Mouse (Mus musculus) liver, embryonic 14.5 days (tissue): ENCODE results near the gene St3gal6. TPM values are rescaled to one million over a fixed set of nuclear protein-coding genes. Genes with fewer than 3 reads are reported as not detected.

Source experiments
- ATAC-seq: fragments of 200-750 bp; cut with Nextera tagmentation; 2 replicates; pipeline ENCODE4 v1.8.0; 2017; ENCODE audit warnings: moderate number of reproducible peaks, mild to moderate bottlenecking, moderate library complexity; ENCODE audit not compliant: insufficient read depth
- DNase-seq, 3 experiments: peaks; one replicate each; pipeline ENCODE4 v3.0.0-alpha.2; 2012 to 2013; ENCODE audit warnings: low read depth in 3 of 3, low spot score in 3 of 3
- H3K27ac ChIP-seq: fragments of 300-500 bp; sonication (generic); 2 replicates; pipeline ENCODE4 v1.5.1; 2014; ENCODE audit warnings: moderate library complexity, mild to moderate bottlenecking, control low read depth, inconsistent platforms
- H3K27me3 ChIP-seq: fragments of 300-500 bp; sonication (generic); 2 replicates; pipeline ENCODE4 v1.6.1; 2014; ENCODE audit warnings: mild to moderate bottlenecking, low read length, moderate library complexity; ENCODE audit not compliant: control insufficient read depth, insufficient read depth
- H3K36me3 ChIP-seq: fragments of 300-500 bp; sonication (generic); replicated peaks from 2 replicates; pipeline ENCODE4 v1.6.1; 2014; ENCODE audit warnings: low read depth; ENCODE audit not compliant: control insufficient read depth, insufficient read depth
- H3K4me1 ChIP-seq, 2 experiments: fragments of 200-500 bp in 1 of 2; fragments of 300-500 bp in 1 of 2; sonication (generic) in 1 of 2; replicated peaks; 2 replicates each; pipeline ENCODE4 v1.6.1; 2012 to 2014; ENCODE audit warnings: antibody characterized with exemption in 1 of 2, inconsistent platforms in 1 of 2, low read length in 1 of 2; ENCODE audit not compliant: control insufficient read depth in 2 of 2, insufficient read depth in 2 of 2
- H3K4me2 ChIP-seq: fragments of 300-500 bp; sonication (generic); 2 replicates; pipeline ENCODE4 v1.6.1; 2014; ENCODE audit warnings: low read depth, mild to moderate bottlenecking, control low read depth, moderate library complexity
- H3K4me3 ChIP-seq, 2 experiments: fragments of 200-500 bp in 1 of 2; fragments of 300-500 bp in 1 of 2; sonication (generic) in 1 of 2; 2 replicates each; pipeline ENCODE4 v1.5.1; 2012 to 2014; ENCODE audit warnings: low read depth in 2 of 2, low read length in 2 of 2, mild to moderate bottlenecking in 2 of 2, control low read depth in 1 of 2, inconsistent platforms in 1 of 2, moderate library complexity in 1 of 2; ENCODE audit not compliant: insufficient read depth in 1 of 2
- H3K9ac ChIP-seq: fragments of 300-500 bp; sonication (generic); replicated peaks from 2 replicates; pipeline ENCODE4 v1.6.1; 2014; ENCODE audit warnings: mild to moderate bottlenecking, control low read depth, moderate library complexity
- H3K9me3 ChIP-seq: fragments of 300-500 bp; sonication (generic); 2 replicates; pipeline ENCODE4 v1.6.1; 2016; ENCODE audit warnings: low read length, mixed read lengths; ENCODE audit not compliant: control insufficient read depth
- CTCF ChIP-seq: IDR thresholded peaks from 2 replicates; pipeline ENCODE4 v1.5.1; 2016; ENCODE audit warnings: antibody characterized with exemption, low read depth, control low read depth
- EP300 ChIP-seq: IDR thresholded peaks from 2 replicates; pipeline ENCODE4 v1.6.1; 2016; ENCODE audit warnings: antibody characterized with exemption, low read depth
- WGBS: fragments of 180-500 bp; shearing (Covaris S2); extraction: QIAGEN DNeasy Blood & Tissue Kit; methylation state at CpG from one replicate; pipeline ENCODE4 v1.1.7; 2014; ENCODE audit not compliant: insufficient replicate concordance; 5-methylcytosine and 5-hydroxymethylcytosine counted together
- polyA plus RNA-seq, 2 experiments: library from polyadenylated mRNA; depleted of rRNA in 1 of 2; stranded (reverse) in 1 of 2; unstranded in 1 of 2; fragments of >200 nt; fragmentation: Nextera tagmentation in 1 of 2; extraction: Ambion mirVana in 1 of 2; gene quantifications; 2 replicates each; pipeline versions ENCODE4 v1.2.1 to v1.2.3; 2012 to 2014

Gene St3gal6
- polyA plus RNA-seq, 2 experiments = 10.4 to 25.6 TPM

GRCm38 (mm10) chr16:58432384-58432783, 91.7 kb downstream of the St3gal6 start:
- H3K9me3 ChIP-seq = no peaks in the 10 kb centered on the region
- no peak overlapping the region for H3K4me2 ChIP-seq
- no peak for DNase-seq
- WGBS = 76% methylated on average over 1 of the region's 1 CpGs
- H3K27me3 ChIP-seq = no peaks in the 10 kb centered on the region
- no peaks in the 10 kb centered on the region for H3K4me1 ChIP-seq
- no peak overlapping the region for H3K27ac ChIP-seq
- H3K9ac ChIP-seq = no peak overlapping the region
- TF ChIP-seq CTCF (no peak), EP300 (no peak)
- no peak overlapping the region for H3K4me3 ChIP-seq
- no peak for ATAC-seq
- H3K36me3 ChIP-seq = no peaks in the 10 kb centered on the region

GRCm38 (mm10) chr16:58430246-58430645, 93.8 kb downstream of the St3gal6 start:
- 67% methylated on average over 7 of the region's 7 CpGs for WGBS
- no peak for DNase-seq

GRCm38 (mm10) chr16:58421696-58422354, 102.2 kb downstream of the St3gal6 start:
- Histone ChIP-seq H3K36me3 (no peaks in the 10 kb centered on the region), H3K27ac (no peak overlapping the region), H3K4me1 (0 out of 4 replicates have a peak, but pooled peaks cover 0 to 2% of the 10 kb centered on the region in 2 experiments), H3K4me3 (no peak overlapping the region), H3K27me3 (no peaks in the 10 kb centered on the region), H3K9ac (no peak overlapping the region), H3K9me3 (no peaks in the 10 kb centered on the region), H3K4me2 (no peak overlapping the region)
- no peak for ATAC-seq
- no peak for DNase-seq
- TF ChIP-seq CTCF (no peak), EP300 (no peak)
- WGBS = 61% methylated on average over 11 of the region's 11 CpGs

More at GRCm38 (mm10) chr16:58430246-58430645, 93.8 kb downstream of the St3gal6 start:
- Histone ChIP-seq H3K27ac (no peak overlapping the region), H3K4me2 (no peak overlapping the region), H3K4me1 (no peaks in the 10 kb centered on the region), H3K27me3 (no peaks in the 10 kb centered on the region), H3K9ac (no peak overlapping the region), H3K9me3 (no peaks in the 10 kb centered on the region), H3K36me3 (no peaks in the 10 kb centered on the region), H3K4me3 (no peak overlapping the region)
- no peak for TF ChIP-seq EP300
- TF ChIP-seq CTCF = no peak
- no peak for ATAC-seq

Other genes starting within 250 kb of the St3gal6 start
- gene Dcbld2, start 115.8 kb downstream of the St3gal6 start, polyA plus RNA-seq (2012; rRNA removed) = 2.6 TPM in 2 replicates
- gene Dcbld2, start 115.8 kb downstream of the St3gal6 start, polyA plus RNA-seq (2014; fragmentation: Nextera tagmentation; extraction: Ambion mirVana) = 0.84 and 0.90 TPM in 2 replicates
- gene Gm813, start 92.7 kb upstream of the St3gal6 start, polyA plus RNA-seq (2012; rRNA removed) = not detected in 2 replicates
- not detected in 2 replicates for gene Gm813, start 92.7 kb upstream of the St3gal6 start, polyA plus RNA-seq (2014; fragmentation: Nextera tagmentation; extraction: Ambion mirVana)
- gene E330017A01Rik, start 114.5 kb upstream of the St3gal6 start, polyA plus RNA-seq (2012; rRNA removed) = not detected in 2 replicates
- not detected in 2 replicates for gene E330017A01Rik, start 114.5 kb upstream of the St3gal6 start, polyA plus RNA-seq (2014; fragmentation: Nextera tagmentation; extraction: Ambion mirVana)
- gene Cpox, start 146.0 kb upstream of the St3gal6 start, polyA plus RNA-seq (2012; rRNA removed) = 207 and 272 TPM in 2 replicates
- gene Cpox, start 146.0 kb upstream of the St3gal6 start, polyA plus RNA-seq (2014; fragmentation: Nextera tagmentation; extraction: Ambion mirVana) = 326 and 386 TPM in 2 replicates
- gene Gpr15, start 194.8 kb upstream of the St3gal6 start, polyA plus RNA-seq (2012; rRNA removed) = 0.02 and 0.07 TPM in 2 replicates
- 0.08 and 0.14 TPM in 2 replicates for gene Gpr15, start 194.8 kb upstream of the St3gal6 start, polyA plus RNA-seq (2014; fragmentation: Nextera tagmentation; extraction: Ambion mirVana)
- 14.1 and 15.4 TPM in 2 replicates for gene Cldnd1, start 203.7 kb upstream of the St3gal6 start, polyA plus RNA-seq (2012; rRNA removed)
- gene Cldnd1, start 203.7 kb upstream of the St3gal6 start, polyA plus RNA-seq (2014; fragmentation: Nextera tagmentation; extraction: Ambion mirVana) = 30.0 and 31.5 TPM in 2 replicates
- gene Olfr172, start 238.9 kb upstream of the St3gal6 start, polyA plus RNA-seq (2012; rRNA removed) = not detected in 2 replicates
- not detected in 2 replicates for gene Olfr172, start 238.9 kb upstream of the St3gal6 start, polyA plus RNA-seq (2014; fragmentation: Nextera tagmentation; extraction: Ambion mirVana)